Mouse (Mus musculus): Measurements from ENCODE around the gene Spryd3.

- no peak for TF ChIP-seq POLR2A (IDR thresholded peaks at IDR 0.05; ENCODE audit: control insufficient read depth, extremely low read depth, insufficient read depth, low read length, poor library complexity)
- TF ChIP-seq CTCF (IDR thresholded peaks at IDR 0.05; ENCODE audit: borderline replicate concordance, control insufficient read depth, extremely low read depth, insufficient read depth, low read length, poor library complexity): no peak
Measured at GRCm38 (mm10) chr15:102115731-102116231, 20.3 kb downstream of the Spryd3 start.

Data from thymus, adult 2 months (tissue).